Mouse (Mus musculus): ENCODE results near the gene Mchr1.

Gene Mchr1

GRCm38 (mm10) chr15:81235086-81235920 lies at the start of gene Mchr1:
TSS of gene Mchr1 (plus strand) at chr15:81235499.
- peak; percentile 74 for DNase-seq

- DNase-seq = peak; percentile 11
Observed at GRCm38 (mm10) chr15:81189061-81189460, 46.2 kb upstream of the Mchr1 start.

- no peak for DNase-seq
Observed at GRCm38 (mm10) chr15:81190011-81190629, 45.2 kb upstream of the Mchr1 start.

GRCm38 (mm10) chr15:81190630-81191178 lies 44.6 kb upstream of the Mchr1 start, which contains the start of gene Mrtfa:
TSS of gene Mrtfa (minus strand) at chr15:81190757.
- DNase-seq = peak; percentile 100

GRCm38 (mm10) chr15:81191303-81191702 lies 44.0 kb upstream of the Mchr1 start:
- DNase-seq = peak; percentile 5

- DNase-seq = no peak
Observed at GRCm38 (mm10) chr15:81192316-81192715, 43.0 kb upstream of the Mchr1 start.

GRCm38 (mm10) chr15:81192858-81193257 lies 42.4 kb upstream of the Mchr1 start:
- no peak for DNase-seq

GRCm38 (mm10) chr15:81194791-81195190 lies 40.5 kb upstream of the Mchr1 start:
- no peak for DNase-seq

- DNase-seq = no peak
Observed at GRCm38 (mm10) chr15:81195447-81195846, 39.9 kb upstream of the Mchr1 start.

- DNase-seq = no peak
Observed at GRCm38 (mm10) chr15:81197197-81197596, 38.1 kb upstream of the Mchr1 start.

GRCm38 (mm10) chr15:81198447-81198846 lies 36.9 kb upstream of the Mchr1 start:
- peak; percentile 21 for DNase-seq

GRCm38 (mm10) chr15:81199372-81199959 lies 35.8 kb upstream of the Mchr1 start:
- peak; percentile 84 for DNase-seq

- no peak for DNase-seq
Observed at GRCm38 (mm10) chr15:81202462-81202861, 32.8 kb upstream of the Mchr1 start.

GRCm38 (mm10) chr15:81210496-81210895 lies 24.8 kb upstream of the Mchr1 start:
- DNase-seq = no peak

GRCm38 (mm10) chr15:81212976-81213375 lies 22.3 kb upstream of the Mchr1 start:
- DNase-seq = no peak

- DNase-seq = no peak
Observed at GRCm38 (mm10) chr15:81216906-81217653, 18.2 kb upstream of the Mchr1 start.

- no peak for DNase-seq
Observed at GRCm38 (mm10) chr15:81219054-81219453, 16.2 kb upstream of the Mchr1 start.

- DNase-seq = peak; percentile 60
Observed at GRCm38 (mm10) chr15:81220051-81220450, 15.2 kb upstream of the Mchr1 start.

- DNase-seq = no peak
Observed at GRCm38 (mm10) chr15:81221446-81221845, 13.9 kb upstream of the Mchr1 start.

- DNase-seq = no peak
Observed at GRCm38 (mm10) chr15:81225016-81225415, 10.3 kb upstream of the Mchr1 start.

GRCm38 (mm10) chr15:81225732-81226131 lies 9.6 kb upstream of the Mchr1 start:
- DNase-seq = no peak

GRCm38 (mm10) chr15:81226796-81227195 lies 8.5 kb upstream of the Mchr1 start:
- DNase-seq = no peak

- DNase-seq = no peak
Observed at GRCm38 (mm10) chr15:81227275-81227674, 8.0 kb upstream of the Mchr1 start.
